Mouse (Mus musculus): ENCODE measurements around the gene Ppfia4. TPM values are rescaled to one million over a fixed set of nuclear protein-coding genes. Genes with fewer than 3 reads are reported as not detected.
A peak's percentile ranks its signal among the peaks of the same experiment; 100 is the strongest.

Ppfia4 gene
- polyA plus RNA-seq, 1 experiment from 2014 or later = 6.7 TPM

- Histone ChIP-seq H3K27me3 (peaks cover 24% of the 10 kb centered on the region), H3K27ac (no peak overlapping the region), H3K9ac (replicated peaks) (no peak overlapping the region), H3K4me2 (no peak overlapping the region), H3K36me3 (no peaks in the 10 kb centered on the region), H3K4me1 (replicated peaks) (peaks cover 35% of the 10 kb centered on the region), H3K4me3 (replicated peaks) (no peak overlapping the region), H3K9me3 (0 out of 2 replicates have a peak, but pooled peaks cover 3% of the 10 kb centered on the region)
- 76% methylated on average over 3 of the region's 3 CpGs for WGBS
- ATAC-seq (ENCODE audit: insufficient number of reproducible peaks, insufficient read depth, low FRiP score, low TSS enrichment, low read depth) = no peak
These were observed 38.8 kb downstream of the Ppfia4 start for GRCm38 (mm10) chr1:134293738-134294604.

GRCm38 (mm10) chr1:134293276-134293675 lies 39.5 kb downstream of the Ppfia4 start:
- WGBS = 82% methylated on average over 7 of the region's 7 CpGs
- ATAC-seq (ENCODE audit: insufficient number of reproducible peaks, insufficient read depth, low FRiP score, low TSS enrichment, low read depth) = no peak
- peaks cover 32% of the 10 kb centered on the region for H3K4me1 ChIP-seq (replicated peaks)
- H3K4me3 ChIP-seq (replicated peaks) = no peak overlapping the region
- no peak overlapping the region for H3K9ac ChIP-seq (replicated peaks)
- H3K9me3 ChIP-seq = 0 out of 2 replicates have a peak, but pooled peaks cover 3% of the 10 kb centered on the region
- no peaks in the 10 kb centered on the region for H3K36me3 ChIP-seq
- no peak overlapping the region for H3K4me2 ChIP-seq
- no peak overlapping the region for H3K27ac ChIP-seq
- peaks cover 17% of the 10 kb centered on the region for H3K27me3 ChIP-seq

GRCm38 (mm10) chr1:134292601-134293000 lies 40.1 kb downstream of the Ppfia4 start:
- Histone ChIP-seq H3K9me3 (0 out of 2 replicates have a peak, but pooled peaks cover 3% of the 10 kb centered on the region), H3K27ac (peak overlapping the region; percentile 70), H3K4me1 (replicated peaks) (peaks cover 32% of the 10 kb centered on the region), H3K36me3 (no peaks in the 10 kb centered on the region), H3K4me2 (no peak overlapping the region), H3K9ac (replicated peaks) (no peak overlapping the region), H3K27me3 (peaks cover 10% of the 10 kb centered on the region), H3K4me3 (replicated peaks) (no peak overlapping the region)
- WGBS = 48% methylated on average over 9 of the region's 9 CpGs
- ATAC-seq (ENCODE audit: insufficient number of reproducible peaks, insufficient read depth, low FRiP score, low TSS enrichment, low read depth) = peak; percentile 29; the same call in 1 of the 2 replicates

- no peak overlapping the region for H3K4me2 ChIP-seq
- H3K4me1 ChIP-seq (replicated peaks) = peaks cover 32% of the 10 kb centered on the region
- H3K27ac ChIP-seq = peak overlapping the region; percentile 70
- H3K4me3 ChIP-seq (replicated peaks) = no peak overlapping the region
- 35% methylated on average over 5 of the region's 5 CpGs for WGBS
- H3K36me3 ChIP-seq = no peaks in the 10 kb centered on the region
- no peak for ATAC-seq (ENCODE audit: insufficient number of reproducible peaks, insufficient read depth, low FRiP score, low TSS enrichment, low read depth)
- H3K9ac ChIP-seq (replicated peaks) = no peak overlapping the region
- 0 out of 2 replicates have a peak, but pooled peaks cover 3% of the 10 kb centered on the region for H3K9me3 ChIP-seq
- H3K27me3 ChIP-seq = peaks cover 5% of the 10 kb centered on the region
These were observed 40.7 kb downstream of the Ppfia4 start for GRCm38 (mm10) chr1:134292073-134292472.

DNA sequence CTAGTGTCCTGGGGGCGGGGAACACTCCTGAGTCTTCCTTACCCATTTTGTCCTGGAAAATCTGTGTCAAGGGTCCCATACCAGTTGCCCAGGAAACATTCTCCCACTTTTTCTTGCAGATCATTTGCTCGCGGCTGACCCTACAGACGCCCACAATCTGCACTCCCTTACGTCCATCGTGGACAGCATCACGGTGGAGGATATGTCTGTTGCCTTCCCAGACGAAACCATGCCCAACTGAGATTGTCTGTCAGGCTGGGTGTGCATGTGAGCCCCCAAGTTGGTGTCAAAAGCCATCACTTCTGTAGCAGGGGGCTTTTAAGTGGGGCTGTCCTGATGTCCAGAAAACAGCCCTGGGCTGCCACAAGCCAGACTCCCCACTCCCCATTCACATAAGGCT lies 41.2 kb downstream of the Ppfia4 start:
- Histone ChIP-seq H3K4me2 (no peak overlapping the region), H3K4me1 (replicated peaks) (peaks cover 32% of the 10 kb centered on the region), H3K36me3 (no peaks in the 10 kb centered on the region), H3K27me3 (no peaks in the 10 kb centered on the region; the same call in 1 of the 2 replicates), H3K4me3 (replicated peaks) (peak overlapping the region; percentile 7), H3K27ac (0 out of 2 replicates have a peak overlapping the region, but pooled peaks have one; percentile 8), H3K9me3 (0 out of 2 replicates have a peak, but pooled peaks cover 3% of the 10 kb centered on the region), H3K9ac (replicated peaks) (0 out of 2 replicates have a peak overlapping the region, but pooled peaks have one; percentile 12)
- WGBS = 84% methylated on average over 8 of the region's 8 CpGs
- ATAC-seq (ENCODE audit: insufficient number of reproducible peaks, insufficient read depth, low FRiP score, low TSS enrichment, low read depth) = no peak

DNA sequence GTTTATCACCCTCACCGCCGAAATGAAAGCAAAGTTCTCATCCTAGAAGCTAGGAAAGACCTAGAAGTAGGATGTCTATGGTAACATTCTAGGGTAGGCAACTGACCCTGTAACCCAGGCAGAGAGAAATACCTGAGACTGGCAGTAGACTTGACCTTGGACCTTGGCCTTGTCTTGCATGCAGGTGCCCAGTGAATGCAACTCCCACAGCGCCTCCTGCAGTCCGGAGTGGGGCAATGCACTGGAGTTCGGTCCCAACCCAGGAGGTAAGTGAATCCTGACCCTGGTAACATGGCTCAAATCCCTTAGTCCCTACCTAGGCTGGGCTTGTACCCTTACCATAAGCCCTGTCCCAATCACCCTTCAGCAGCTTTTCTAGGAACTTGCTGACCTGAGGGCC lies 41.8 kb downstream of the Ppfia4 start:
- Histone ChIP-seq H3K9ac (replicated peaks) (0 out of 2 replicates have a peak overlapping the region, but pooled peaks have one; percentile 12), H3K27me3 (no peaks in the 10 kb centered on the region), H3K27ac (no peak overlapping the region), H3K4me2 (no peak overlapping the region), H3K36me3 (no peaks in the 10 kb centered on the region), H3K9me3 (0 out of 2 replicates have a peak, but pooled peaks cover 3% of the 10 kb centered on the region), H3K4me1 (replicated peaks) (peaks cover 32% of the 10 kb centered on the region), H3K4me3 (replicated peaks) (peak overlapping the region; percentile 7; the same call in 1 of the 2 replicates)
- WGBS = 63% methylated on average over 5 of the region's 5 CpGs
- ATAC-seq (ENCODE audit: insufficient number of reproducible peaks, insufficient read depth, low FRiP score, low TSS enrichment, low read depth) = no peak

- ATAC-seq (ENCODE audit: insufficient number of reproducible peaks, insufficient read depth, low FRiP score, low TSS enrichment, low read depth) = no peak
- H3K27ac ChIP-seq = 0 out of 2 replicates have a peak overlapping the region, but pooled peaks have one; percentile 37
- no peaks in the 10 kb centered on the region for H3K9me3 ChIP-seq
- H3K4me2 ChIP-seq = no peak overlapping the region
- no peaks in the 10 kb centered on the region for H3K36me3 ChIP-seq
- no peak overlapping the region for H3K9ac ChIP-seq (replicated peaks)
- H3K4me1 ChIP-seq (replicated peaks) = peaks cover 32% of the 10 kb centered on the region
- 0 out of 2 replicates have a peak, but pooled peaks cover 2% of the 10 kb centered on the region for H3K27me3 ChIP-seq
- 85% methylated on average over 13 of the region's 13 CpGs for WGBS
- H3K4me3 ChIP-seq (replicated peaks) = no peak overlapping the region
These were observed 42.4 kb downstream of the Ppfia4 start for GRCm38 (mm10) chr1:134290300-134290699.

DNA sequence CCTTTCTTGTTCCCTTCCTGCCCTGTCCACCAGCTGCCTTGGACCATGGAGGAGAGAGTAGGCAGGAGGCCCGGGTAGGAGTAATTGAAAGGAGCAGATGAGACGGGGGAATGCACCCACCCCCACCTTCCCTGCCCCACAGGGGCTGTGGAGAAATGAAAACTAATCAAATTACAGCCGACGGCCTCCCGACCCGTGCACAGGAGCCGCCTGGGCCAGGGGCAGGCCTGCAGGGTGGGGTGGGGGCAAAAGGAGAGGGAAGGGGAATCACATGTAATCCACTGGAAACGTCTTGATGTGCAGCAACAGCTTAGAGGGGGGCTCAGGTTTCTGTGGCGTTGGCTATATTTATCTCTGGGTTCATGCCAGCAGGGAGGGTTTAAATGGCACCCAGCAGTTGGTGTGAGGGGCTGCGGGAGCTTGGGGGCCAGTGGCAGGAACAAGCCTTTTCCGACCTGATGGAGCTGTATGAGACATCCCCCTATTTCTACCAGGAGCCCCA lies 43.1 kb downstream of the Ppfia4 start, which contains the start of gene Myog:
Myog (plus strand) TSS at position 392 of the 502 bp plus-strand sequence.
- Histone ChIP-seq H3K27ac (0 out of 2 replicates have a peak within 1 kb of the TSS, but pooled peaks have one; percentile 37), H3K9me3 (no peaks in the 10 kb centered on the region), H3K4me1 (replicated peaks) (peaks cover 32% of the 10 kb centered on the region), H3K4me3 (replicated peaks) (peak within 1 kb of the TSS; percentile 7; the same call in 1 of the 2 replicates), H3K9ac (replicated peaks) (no peak within 1 kb of the TSS), H3K4me2 (no peak within 1 kb of the TSS), H3K36me3 (no peaks in the 10 kb centered on the region), H3K27me3 (0 out of 2 replicates have a peak, but pooled peaks cover 4% of the 10 kb centered on the region)
- WGBS = 24% methylated on average over 11 of the region's 11 CpGs
- ATAC-seq (ENCODE audit: insufficient number of reproducible peaks, insufficient read depth, low FRiP score, low TSS enrichment, low read depth) = peak; percentile 56

DNA sequence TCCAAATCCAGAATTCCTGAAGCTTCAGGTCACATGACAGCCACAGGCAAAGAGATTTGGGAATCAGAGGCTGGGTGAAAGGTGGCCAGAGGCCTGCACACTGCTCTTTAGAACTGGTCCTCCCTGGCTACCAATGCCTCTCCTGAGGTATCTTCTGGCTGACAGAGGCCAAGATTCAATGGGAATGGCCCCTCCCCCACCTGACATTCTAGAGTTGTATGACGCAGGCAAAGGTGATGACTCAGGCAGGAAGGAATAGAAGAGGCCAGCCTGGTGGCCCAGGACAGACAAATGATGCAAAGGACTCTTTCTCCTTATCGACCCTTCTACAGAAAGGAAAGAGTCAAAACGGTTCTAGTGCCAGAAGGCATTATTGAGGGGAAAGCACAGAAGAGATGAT lies 44.5 kb downstream of the Ppfia4 start:
- H3K4me1 ChIP-seq (replicated peaks) = peaks cover 32% of the 10 kb centered on the region

DNA sequence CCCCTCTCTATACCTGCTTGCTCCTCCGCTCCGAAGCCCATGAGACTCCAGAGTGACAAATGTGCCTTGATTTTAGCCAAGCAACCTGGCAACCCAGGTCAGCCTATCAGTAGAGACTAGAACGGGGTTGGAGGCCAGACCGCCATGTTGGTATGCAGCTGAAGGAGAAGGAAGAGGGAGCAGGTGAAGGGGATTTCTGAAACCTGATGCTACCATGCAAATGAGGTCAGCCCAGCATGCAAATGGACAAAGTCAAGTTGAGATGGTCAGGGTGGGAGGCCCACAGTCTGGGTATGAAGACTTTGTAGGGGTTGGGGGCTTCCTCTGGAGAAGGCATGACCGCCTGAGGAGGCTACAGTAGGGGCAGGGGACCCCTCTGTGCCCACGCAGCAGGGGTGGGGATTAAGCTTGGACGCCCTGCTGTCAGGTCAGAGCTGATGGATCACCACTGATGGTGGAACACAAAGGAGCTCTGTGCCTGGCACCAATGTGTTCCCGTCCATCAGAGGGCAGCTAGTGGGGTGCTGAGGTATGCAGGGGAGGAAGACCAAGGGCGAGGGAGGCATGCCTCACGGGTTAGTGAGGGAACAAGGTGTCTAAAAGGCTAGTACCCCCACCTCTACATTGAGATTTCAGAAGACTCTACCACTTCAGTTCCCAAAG lies 47.1 kb downstream of the Ppfia4 start:
- H3K4me1 ChIP-seq (replicated peaks) = peaks cover 13% of the 10 kb centered on the region
- no peak overlapping the region for H3K4me3 ChIP-seq (replicated peaks)
- H3K9ac ChIP-seq (replicated peaks) = no peak overlapping the region
- no peak overlapping the region for H3K4me2 ChIP-seq
- WGBS = 56% methylated on average over 10 of the region's 10 CpGs
- no peaks in the 10 kb centered on the region for H3K9me3 ChIP-seq
- H3K27ac ChIP-seq = no peak overlapping the region
- H3K36me3 ChIP-seq = no peaks in the 10 kb centered on the region
- 0 out of 2 replicates have a peak, but pooled peaks cover 4% of the 10 kb centered on the region for H3K27me3 ChIP-seq
- ATAC-seq (ENCODE audit: insufficient number of reproducible peaks, insufficient read depth, low FRiP score, low TSS enrichment, low read depth) = no peak

More for the DNA sequence above, 44.5 kb downstream of the Ppfia4 start:
- 72% methylated on average over 3 of the region's 3 CpGs for WGBS
- Histone ChIP-seq H3K4me3 (replicated peaks) (no peak overlapping the region), H3K9ac (replicated peaks) (no peak overlapping the region), H3K9me3 (no peaks in the 10 kb centered on the region), H3K36me3 (no peaks in the 10 kb centered on the region), H3K27me3 (0 out of 2 replicates have a peak, but pooled peaks cover 4% of the 10 kb centered on the region), H3K4me2 (no peak overlapping the region), H3K27ac (no peak overlapping the region)
- ATAC-seq (ENCODE audit: insufficient number of reproducible peaks, insufficient read depth, low FRiP score, low TSS enrichment, low read depth) = no peak
